Mouse (Mus musculus) G1E-ER4 (cell line): ENCODE data around the gene Slc6a1. TPM values are rescaled to one million over a fixed set of nuclear protein-coding genes. Genes with fewer than 3 reads are reported as not detected.

Experiments
- GATA1 ChIP-seq: IDR thresholded peaks from one replicate; pipeline ENCODE4 v1.8.0; 2012; ENCODE audit warnings: low read length, inconsistent platforms
- polyA plus RNA-seq: library from polyadenylated mRNA; stranded (reverse); fragments of >175 nt; gene quantifications from 2 replicates; pipeline ENCODE4 v1.2.3, GENCODE M21; 2012

The Slc6a1 gene
- not detected in 2 replicates for polyA plus RNA-seq

GRCm38 (mm10) chr6:114282469-114283277 is at the start of gene Slc6a1:
Slc6a1 (plus strand) TSS chr6:114282635.
- no peak for TF ChIP-seq GATA1

GRCm38 (mm10) chr6:114238892-114239644 is 43.4 kb upstream of the Slc6a1 start:
- TF ChIP-seq GATA1, result no peak

- TF ChIP-seq GATA1, result no peak
These were observed 36.8 kb upstream of the Slc6a1 start for GRCm38 (mm10) chr6:114245665-114246064.

GRCm38 (mm10) chr6:114250311-114250710 is 32.1 kb upstream of the Slc6a1 start:
- no peak for TF ChIP-seq GATA1

- TF ChIP-seq GATA1, result no peak
These were observed 27.5 kb upstream of the Slc6a1 start for GRCm38 (mm10) chr6:114254927-114255326.

GRCm38 (mm10) chr6:114257762-114258361 is 24.6 kb upstream of the Slc6a1 start:
- no peak for TF ChIP-seq GATA1

- no peak for TF ChIP-seq GATA1
These were observed 23.7 kb upstream of the Slc6a1 start for GRCm38 (mm10) chr6:114258661-114259193.

- TF ChIP-seq GATA1, result no peak
These were observed 20.8 kb upstream of the Slc6a1 start for GRCm38 (mm10) chr6:114261609-114262008.

- no peak for TF ChIP-seq GATA1
These were observed 18.4 kb upstream of the Slc6a1 start for GRCm38 (mm10) chr6:114264010-114264409.

GRCm38 (mm10) chr6:114264426-114264825 is 18.0 kb upstream of the Slc6a1 start:
- TF ChIP-seq GATA1, result no peak

GRCm38 (mm10) chr6:114266273-114266672 is 16.2 kb upstream of the Slc6a1 start:
- no peak for TF ChIP-seq GATA1

- TF ChIP-seq GATA1, result no peak
These were observed 14.5 kb upstream of the Slc6a1 start for GRCm38 (mm10) chr6:114267979-114268378.

- no peak for TF ChIP-seq GATA1
These were observed 12.8 kb upstream of the Slc6a1 start for GRCm38 (mm10) chr6:114269589-114269988.

- no peak for TF ChIP-seq GATA1
These were observed 11.6 kb upstream of the Slc6a1 start for GRCm38 (mm10) chr6:114270799-114271198.

GRCm38 (mm10) chr6:114272279-114272678 is 10.2 kb upstream of the Slc6a1 start:
- no peak for TF ChIP-seq GATA1
